Mouse (Mus musculus): ENCODE data around the gene Nell2.

The Nell2 gene

DNA sequence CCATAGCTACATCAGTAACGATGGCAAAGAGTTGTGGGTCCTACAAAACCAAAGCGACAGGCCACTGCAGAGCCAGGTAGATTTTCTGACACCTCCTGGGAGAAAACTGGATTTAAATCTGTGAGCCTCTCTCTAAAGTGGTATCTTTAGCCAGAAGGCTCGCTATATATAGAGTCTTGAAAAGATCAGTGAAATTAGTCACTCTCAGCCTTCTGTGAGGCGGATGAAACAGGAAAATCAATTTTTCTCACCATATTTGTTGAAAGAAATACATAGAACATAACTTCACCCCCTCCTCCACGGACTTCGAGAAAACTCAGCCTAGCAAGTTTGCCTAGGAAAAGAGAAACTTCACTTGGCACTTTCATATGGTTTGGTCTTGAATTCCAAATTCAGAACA is 54.4 kb downstream of the Nell2 start:
- DNase-seq (ENCODE audit: low spot score), result no peak

DNA sequence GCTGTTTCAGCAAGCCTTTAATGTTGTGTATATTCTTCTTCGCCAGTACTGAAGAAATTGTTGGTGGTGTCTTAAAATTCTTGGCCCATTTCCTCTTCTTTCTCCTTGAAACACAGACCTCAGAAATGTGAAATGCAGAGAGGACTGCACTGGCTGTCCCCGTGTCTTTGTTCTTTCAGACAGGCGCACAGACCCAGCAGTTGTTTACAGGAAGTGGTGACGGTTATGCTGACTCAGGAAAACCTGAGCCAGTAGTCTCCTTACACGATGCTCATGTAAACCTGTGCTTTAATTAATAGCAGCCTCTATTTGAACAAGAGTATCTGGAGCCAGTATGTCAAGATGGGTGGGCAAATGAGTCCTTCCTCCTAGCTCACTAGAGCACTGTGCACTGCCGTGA is 61.2 kb downstream of the Nell2 start:
- DNase-seq (ENCODE audit: low spot score), result no peak

GRCm38 (mm10) chr15:95460041-95460566 is 68.3 kb downstream of the Nell2 start:
- no peak for DNase-seq (ENCODE audit: low spot score)

- no peak for DNase-seq (ENCODE audit: low spot score)
Measured at GRCm38 (mm10) chr15:95444586-95444985, 83.8 kb downstream of the Nell2 start.

- no peak for DNase-seq (ENCODE audit: low spot score)
Measured at GRCm38 (mm10) chr15:95437740-95438139, 90.6 kb downstream of the Nell2 start.

GRCm38 (mm10) chr15:95436261-95436660 is 92.1 kb downstream of the Nell2 start:
- no peak for DNase-seq (ENCODE audit: low spot score)

GRCm38 (mm10) chr15:95431156-95431799 is 97.1 kb downstream of the Nell2 start:
- no peak for DNase-seq (ENCODE audit: low spot score)

DNA sequence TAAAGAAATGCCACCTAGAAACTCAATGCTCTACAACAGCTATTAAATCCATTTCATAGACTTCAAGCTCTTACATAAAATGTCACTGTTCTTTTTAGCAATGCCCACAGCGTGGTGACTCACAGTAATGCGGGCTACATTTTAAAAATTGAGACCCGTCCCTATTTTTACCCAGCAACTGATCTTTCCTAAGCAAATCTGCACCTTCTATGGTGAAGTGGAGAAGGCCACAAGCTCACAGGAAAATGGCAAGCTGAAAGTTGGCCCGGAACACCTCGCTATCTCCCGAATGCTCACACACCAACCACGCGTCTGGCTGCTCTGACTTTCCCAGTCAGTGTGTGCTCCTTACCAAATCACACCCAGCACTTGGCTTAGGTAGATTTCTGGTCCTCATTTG is 98.4 kb downstream of the Nell2 start:
- no peak for DNase-seq (ENCODE audit: low spot score)

DNA sequence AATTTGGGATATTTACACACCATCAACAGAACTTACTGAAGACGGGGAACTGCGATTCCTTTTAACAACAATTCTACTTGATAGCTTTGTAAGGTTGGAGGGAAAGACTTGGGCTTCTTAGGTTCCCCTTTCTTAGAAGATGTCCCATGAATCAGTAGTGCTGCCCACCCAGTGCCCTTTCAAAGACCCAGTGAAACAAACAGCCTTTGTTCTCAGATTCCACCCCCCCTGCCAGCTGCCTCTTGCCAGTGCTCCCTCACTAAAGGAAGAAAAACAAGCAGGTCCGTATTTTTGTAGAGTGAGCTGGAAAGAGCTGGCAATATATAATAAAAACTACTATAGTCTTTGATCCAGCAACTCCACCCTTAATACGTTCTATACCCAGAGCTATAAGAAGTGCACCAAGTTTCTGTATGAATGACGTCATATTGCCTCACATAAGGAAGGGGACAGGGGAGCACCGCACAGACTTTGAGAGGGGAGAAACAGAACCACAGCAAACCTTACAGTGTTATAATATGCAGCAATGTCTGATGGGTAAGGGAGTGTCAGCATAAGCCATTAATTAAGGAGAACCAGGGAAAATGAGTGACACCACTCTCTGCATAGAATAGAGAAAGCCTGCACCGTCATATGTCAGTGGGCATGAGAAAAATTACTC is 100.2 kb downstream of the Nell2 start:
- no peak for DNase-seq (ENCODE audit: low spot score)

DNA sequence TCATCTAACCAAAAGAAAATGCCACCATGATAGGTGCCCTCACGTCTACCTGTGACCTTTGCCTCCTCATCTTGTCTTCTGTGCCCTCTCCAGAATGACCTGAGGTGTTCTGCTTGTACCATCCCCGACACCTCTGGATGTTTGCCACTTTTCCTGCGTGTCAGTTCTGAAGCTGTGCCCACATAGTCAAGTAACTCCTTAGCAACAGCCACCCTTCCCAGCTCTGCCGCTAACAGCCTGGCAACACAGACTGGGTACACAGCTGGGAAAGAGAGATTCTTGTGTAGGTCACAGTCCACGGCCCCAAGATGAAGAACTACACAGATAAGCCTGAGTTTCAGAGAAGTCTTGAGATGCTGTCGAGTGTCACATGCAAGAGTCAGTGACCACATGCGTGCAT is 103.3 kb downstream of the Nell2 start:
- DNase-seq (ENCODE audit: low spot score), result no peak

DNA sequence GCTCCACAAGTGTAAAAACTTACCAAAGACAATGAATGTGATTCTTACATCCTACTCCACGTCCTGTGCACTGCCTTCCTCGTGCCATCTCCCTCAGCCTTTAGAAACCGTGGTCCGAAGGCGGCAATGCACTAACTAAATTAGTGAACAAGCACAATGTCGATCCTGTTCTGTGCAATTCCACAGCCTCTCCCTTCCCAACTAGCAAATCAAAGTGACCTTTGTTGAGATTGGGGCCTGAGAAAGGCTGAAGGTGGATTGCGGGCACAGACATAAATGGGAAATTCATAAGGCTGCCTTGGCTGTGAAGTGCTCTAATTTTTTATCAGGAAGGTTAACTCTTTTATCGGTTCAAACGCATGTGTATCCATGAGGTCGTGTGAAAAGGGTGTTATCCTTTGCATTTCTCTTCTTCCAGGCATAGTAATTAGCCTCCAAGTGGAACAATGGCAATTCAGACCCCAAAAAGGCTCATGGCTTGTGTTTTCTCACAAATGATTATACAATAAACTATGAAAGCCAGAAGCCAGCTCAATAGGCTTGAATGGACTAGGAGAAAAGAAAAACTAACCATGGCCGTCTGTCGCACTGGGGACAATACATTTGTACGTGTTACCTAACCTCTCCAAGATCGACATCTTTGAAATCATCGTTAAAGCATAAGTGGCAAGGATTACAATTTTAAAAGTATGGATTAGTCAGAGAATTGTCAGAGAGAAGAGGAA is 106.0 kb downstream of the Nell2 start:
- no peak for DNase-seq (ENCODE audit: low spot score)

- DNase-seq (ENCODE audit: low spot score), result no peak
Measured at GRCm38 (mm10) chr15:95418641-95419040, 109.7 kb downstream of the Nell2 start.

DNA sequence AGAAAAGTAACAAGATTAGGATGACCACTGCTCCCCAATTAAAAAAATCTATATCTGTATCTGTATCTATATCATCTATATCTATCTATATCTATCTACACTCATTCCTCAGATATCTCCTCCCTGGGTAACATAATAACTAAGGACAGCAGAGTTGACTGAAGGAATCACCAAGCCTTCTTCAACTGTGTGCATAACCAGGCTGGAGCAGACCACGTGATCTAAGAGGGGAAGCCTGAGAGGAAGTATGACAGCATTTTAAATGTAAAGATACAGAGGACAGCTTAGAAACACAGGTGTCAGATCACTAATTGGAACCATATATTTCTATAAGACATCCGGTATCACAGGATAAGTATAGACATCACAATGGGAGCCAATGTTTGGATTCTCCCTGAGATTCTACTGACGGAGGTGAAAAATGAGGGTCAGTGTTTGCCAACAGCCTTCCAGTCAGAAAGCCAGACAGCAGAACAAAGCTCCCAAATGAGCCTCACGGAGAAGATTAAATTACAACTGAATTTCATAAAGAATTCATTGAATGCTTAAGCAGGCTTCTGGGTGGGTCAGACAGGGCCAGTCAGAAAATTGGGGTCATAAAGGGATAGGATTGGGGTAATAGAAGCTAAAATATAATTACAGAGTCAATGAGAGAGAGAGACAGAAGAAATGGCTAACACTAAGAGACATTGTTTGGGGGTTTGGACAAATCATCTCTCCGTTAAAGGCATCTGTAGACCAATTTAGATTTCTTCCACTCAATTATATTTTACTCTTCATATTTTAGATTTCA is 116.2 kb downstream of the Nell2 start:
- no peak for DNase-seq (ENCODE audit: low spot score)

DNA sequence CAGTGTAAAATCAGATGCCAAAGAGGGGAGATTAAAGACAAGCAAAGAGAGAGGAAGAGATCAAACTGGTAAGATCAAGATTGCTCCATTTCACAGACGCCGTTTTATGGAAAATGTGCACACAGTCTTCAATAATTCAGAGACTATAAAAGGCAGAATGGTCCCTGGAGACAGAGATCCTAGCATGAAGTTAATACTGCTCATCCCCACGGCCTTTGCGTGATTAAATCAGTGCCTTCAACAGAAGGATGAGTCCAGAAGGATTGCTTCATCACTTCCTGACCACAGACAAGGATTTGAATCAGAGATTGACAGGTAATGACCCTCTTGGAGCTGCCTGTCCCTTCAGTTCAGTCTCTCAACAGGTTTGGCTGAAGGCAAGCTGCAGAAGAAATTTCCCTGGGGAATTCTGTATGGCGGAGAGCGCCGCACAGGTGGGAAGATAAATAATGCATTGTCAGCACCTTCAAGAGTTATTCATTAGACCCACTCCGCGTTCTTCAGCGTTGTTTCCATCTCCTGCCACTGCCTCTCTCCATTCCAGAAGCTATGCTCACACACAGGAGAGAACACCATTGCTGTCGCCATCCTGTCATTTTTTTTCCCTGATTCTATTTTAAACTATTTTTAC is 118.0 kb downstream of the Nell2 start:
- no peak for DNase-seq (ENCODE audit: low spot score)

GRCm38 (mm10) chr15:95390347-95390746 is 138.0 kb downstream of the Nell2 start:
- no peak for DNase-seq (ENCODE audit: low spot score)

DNA sequence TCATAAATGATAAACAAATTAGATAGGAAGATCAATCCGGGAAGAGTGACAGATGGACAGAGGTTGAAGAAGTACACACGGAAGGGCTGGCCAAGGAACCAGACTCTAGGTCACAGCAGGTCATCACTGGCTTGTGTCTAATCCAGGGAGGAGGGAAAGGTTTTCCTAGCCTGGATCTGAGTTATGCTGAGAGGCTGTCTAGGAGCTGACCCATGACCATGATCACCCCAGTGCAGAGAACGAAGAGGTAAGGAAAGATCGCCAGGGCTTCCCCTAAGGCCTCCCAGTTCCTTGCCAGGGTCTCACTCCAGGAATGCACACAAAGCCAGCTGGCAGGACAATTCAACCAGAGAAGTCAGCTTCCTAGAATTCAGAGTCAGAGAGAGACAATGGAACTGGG is 139.4 kb downstream of the Nell2 start:
- DNase-seq (ENCODE audit: low spot score), result no peak

DNA sequence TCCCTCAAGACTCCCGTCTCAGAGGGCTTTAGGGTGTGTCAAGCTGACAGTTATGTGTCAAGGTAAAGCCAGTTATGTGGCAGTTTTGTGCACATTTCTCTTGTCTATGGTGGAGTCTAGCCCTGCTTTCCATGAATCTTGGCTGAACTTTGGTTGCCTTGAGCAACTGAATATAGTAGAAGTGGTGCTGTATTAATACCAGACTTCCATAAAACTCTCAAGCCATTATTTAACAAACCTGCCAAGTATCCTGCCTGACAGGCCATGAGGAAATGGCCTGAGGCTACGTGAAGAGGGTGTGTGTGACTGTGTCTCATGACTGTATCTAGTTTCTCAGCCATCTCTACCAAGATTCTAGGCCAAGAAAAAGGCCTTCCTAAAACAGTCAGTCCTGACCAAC is 147.5 kb downstream of the Nell2 start:
- DNase-seq (ENCODE audit: low spot score), result no peak

GRCm38 (mm10) chr15:95370720-95371395 is 157.5 kb downstream of the Nell2 start:
- no peak for DNase-seq (ENCODE audit: low spot score)

DNA sequence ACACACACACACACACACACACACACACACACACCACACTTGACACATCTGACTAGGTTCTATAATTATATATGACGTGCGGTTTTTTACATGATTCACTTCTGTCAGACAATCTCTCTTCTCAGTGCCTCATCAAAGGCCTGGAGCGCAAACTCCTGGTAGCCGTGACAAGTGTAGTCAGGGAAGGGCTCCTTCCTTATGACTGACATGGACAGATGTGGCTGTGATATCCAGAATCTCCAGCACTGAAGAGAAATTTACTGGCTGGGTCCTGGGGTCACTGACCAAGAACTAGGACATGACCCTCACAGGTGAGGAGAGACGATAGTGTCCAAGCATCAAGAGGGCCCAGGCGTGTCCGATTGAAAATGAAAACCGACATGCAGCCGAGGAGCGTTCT is 160.2 kb downstream of the Nell2 start:
- no peak for DNase-seq (ENCODE audit: low spot score)

DNA sequence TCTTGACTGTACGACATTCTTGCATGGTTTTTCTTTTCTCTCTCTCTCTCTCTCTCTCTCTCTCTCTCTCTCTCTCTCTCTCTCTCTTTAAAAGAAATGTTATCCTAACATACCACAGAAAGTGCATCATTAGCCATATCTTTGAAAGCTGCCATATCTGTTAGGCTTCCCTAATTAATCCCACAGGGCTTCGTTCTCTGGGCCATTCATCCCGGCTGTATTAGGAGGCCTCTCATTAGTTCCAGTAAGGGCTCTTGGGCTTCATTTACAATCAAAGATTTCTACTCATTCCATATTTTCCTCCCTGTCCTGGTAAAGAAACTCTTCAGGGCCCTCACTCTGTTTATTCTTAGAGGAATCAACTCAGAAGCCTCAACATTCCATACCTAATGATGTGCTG is 161.9 kb downstream of the Nell2 start:
- no peak for DNase-seq (ENCODE audit: low spot score)

- no peak for DNase-seq (ENCODE audit: low spot score)
Measured at GRCm38 (mm10) chr15:95354806-95355205, 173.6 kb downstream of the Nell2 start.
